Mouse (Mus musculus): ENCODE measurements around the gene Tnip3. TPM values are rescaled to one million over a fixed set of nuclear protein-coding genes. Genes with fewer than 3 reads are reported as not detected.

The Tnip3 gene
- polyA plus RNA-seq, 1 experiment from 2014 or later = 2.3 TPM

DNA sequence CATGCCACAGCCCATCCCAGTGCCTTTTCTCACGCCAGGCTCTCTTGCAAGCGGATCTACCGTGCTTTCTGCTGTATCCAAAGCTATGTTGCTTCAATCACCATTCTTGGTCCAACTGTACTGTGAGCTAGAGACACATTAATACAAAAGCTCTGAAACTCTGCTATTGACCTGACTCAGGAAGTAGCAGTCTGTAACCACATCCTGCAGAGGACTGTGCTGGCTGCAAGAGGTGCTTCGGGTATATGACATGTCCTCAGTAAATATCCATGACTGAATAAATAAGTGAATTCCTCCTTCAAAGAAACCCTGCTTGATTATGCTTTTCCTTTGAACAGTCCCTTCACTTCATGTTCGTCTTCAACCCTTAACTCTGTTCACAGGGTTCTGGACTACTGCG lies 122.6 kb downstream of the Tnip3 start:
- 67% methylated on average over 6 of the region's 6 CpGs for WGBS
- Histone ChIP-seq H3K9ac (replicated peaks; ENCODE audit: low read depth) (no peak overlapping the region), H3K27me3 (replicated peaks; ENCODE audit: insufficient read depth, low read length) (no peaks in the 10 kb centered on the region), H3K36me3 (ENCODE audit: insufficient read depth, low read length) (no peaks in the 10 kb centered on the region), H3K27ac (ENCODE audit: low read length) (no peak overlapping the region), H3K9me3 (ENCODE audit: low read length) (no peaks in the 10 kb centered on the region), H3K4me3 (ENCODE audit: low read depth, low read length) (no peak overlapping the region), H3K4me2 (replicated peaks; ENCODE audit: low read depth, low read length) (no peak overlapping the region), H3K4me1 (ENCODE audit: insufficient read depth, low read depth, low read length) (no peaks in the 10 kb centered on the region)
- no peak for ATAC-seq
- no peak for DNase-seq (ENCODE audit: low spot score)
- TF ChIP-seq CTCF (IDR thresholded peaks at IDR 0.05) (no peak), EP300 (IDR thresholded peaks at IDR 0.05) (no peak)

- TF ChIP-seq CTCF (IDR thresholded peaks at IDR 0.05) (peak; percentile 66), EP300 (IDR thresholded peaks at IDR 0.05) (no peak)
- Histone ChIP-seq H3K36me3 (ENCODE audit: insufficient read depth, low read length) (no peaks in the 10 kb centered on the region), H3K4me1 (ENCODE audit: insufficient read depth, low read depth, low read length) (no peaks in the 10 kb centered on the region), H3K4me2 (replicated peaks; ENCODE audit: low read depth, low read length) (no peak overlapping the region), H3K27me3 (replicated peaks; ENCODE audit: insufficient read depth, low read length) (no peaks in the 10 kb centered on the region), H3K4me3 (ENCODE audit: low read depth, low read length) (no peak overlapping the region), H3K9me3 (ENCODE audit: low read length) (no peaks in the 10 kb centered on the region), H3K9ac (replicated peaks; ENCODE audit: low read depth) (no peak overlapping the region), H3K27ac (ENCODE audit: low read length) (no peak overlapping the region)
- ATAC-seq (no peak), DNase-seq (ENCODE audit: low spot score) (peak; percentile 80)
- 12% methylated on average over 4 of the region's 4 CpGs for WGBS
Observed at GRCm38 (mm10) chr6:65651376-65651775, 126.3 kb downstream of the Tnip3 start.

- Histone ChIP-seq H3K27me3 (replicated peaks; ENCODE audit: insufficient read depth, low read length) (no peaks in the 10 kb centered on the region), H3K27ac (ENCODE audit: low read length) (no peak overlapping the region), H3K9me3 (ENCODE audit: low read length) (no peaks in the 10 kb centered on the region), H3K9ac (replicated peaks; ENCODE audit: low read depth) (no peak overlapping the region), H3K4me3 (ENCODE audit: low read depth, low read length) (no peak overlapping the region), H3K36me3 (ENCODE audit: insufficient read depth, low read length) (no peaks in the 10 kb centered on the region), H3K4me1 (ENCODE audit: insufficient read depth, low read depth, low read length) (no peaks in the 10 kb centered on the region), H3K4me2 (replicated peaks; ENCODE audit: low read depth, low read length) (no peak overlapping the region)
- DNase-seq (ENCODE audit: low spot score) (no peak), ATAC-seq (no peak)
- WGBS = 72% methylated on average over 4 of the region's 4 CpGs
- no peak for TF ChIP-seq EP300 (IDR thresholded peaks at IDR 0.05)
- no peak for TF ChIP-seq CTCF (IDR thresholded peaks at IDR 0.05)
Observed at GRCm38 (mm10) chr6:65661272-65661671, 136.2 kb downstream of the Tnip3 start.

DNA sequence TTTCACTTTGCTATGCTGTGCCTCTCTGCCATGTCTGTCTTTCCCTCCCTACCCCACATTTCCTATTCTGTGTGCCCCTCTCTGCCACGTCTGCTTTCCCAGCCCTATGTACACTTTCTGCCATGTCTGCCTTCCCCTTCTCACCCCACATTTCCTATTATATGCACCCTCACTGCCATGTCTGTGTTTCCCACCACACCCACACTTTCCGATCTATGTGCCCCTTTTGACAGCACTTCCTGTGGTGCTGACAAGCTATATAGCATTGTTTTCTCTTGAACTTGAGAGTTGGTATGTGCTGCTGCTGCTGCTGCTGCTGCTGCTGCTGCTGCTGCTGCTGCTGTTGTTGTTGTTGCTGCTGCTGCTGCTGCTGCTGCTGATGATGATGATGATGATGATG lies 136.9 kb downstream of the Tnip3 start:
- WGBS = 31% methylated on average over 2 of the region's 2 CpGs
- no peak overlapping the region for H3K27ac ChIP-seq (ENCODE audit: low read length)
- no peak for ATAC-seq

GRCm38 (mm10) chr6:65663990-65664389 lies 138.9 kb downstream of the Tnip3 start:
- WGBS = 48% methylated on average over 6 of the region's 6 CpGs
- Histone ChIP-seq H3K9me3 (ENCODE audit: low read length) (no peaks in the 10 kb centered on the region), H3K27me3 (replicated peaks; ENCODE audit: insufficient read depth, low read length) (no peaks in the 10 kb centered on the region), H3K9ac (replicated peaks; ENCODE audit: low read depth) (no peak overlapping the region), H3K4me1 (ENCODE audit: insufficient read depth, low read depth, low read length) (no peaks in the 10 kb centered on the region), H3K36me3 (ENCODE audit: insufficient read depth, low read length) (no peaks in the 10 kb centered on the region), H3K4me3 (ENCODE audit: low read depth, low read length) (no peak overlapping the region), H3K4me2 (replicated peaks; ENCODE audit: low read depth, low read length) (no peak overlapping the region), H3K27ac (ENCODE audit: low read length) (no peak overlapping the region)
- ATAC-seq (no peak), DNase-seq (ENCODE audit: low spot score) (no peak)
- no peak for TF ChIP-seq EP300 (IDR thresholded peaks at IDR 0.05)
- TF ChIP-seq CTCF (IDR thresholded peaks at IDR 0.05) = no peak

More for the DNA sequence above, 136.9 kb downstream of the Tnip3 start:
- no peaks in the 10 kb centered on the region for H3K36me3 ChIP-seq (ENCODE audit: insufficient read depth, low read length)
- no peaks in the 10 kb centered on the region for H3K4me1 ChIP-seq (ENCODE audit: insufficient read depth, low read depth, low read length)
- no peak overlapping the region for H3K4me3 ChIP-seq (ENCODE audit: low read depth, low read length)
- DNase-seq (ENCODE audit: low spot score) = no peak
- H3K9me3 ChIP-seq (ENCODE audit: low read length) = no peaks in the 10 kb centered on the region
- TF ChIP-seq EP300 (IDR thresholded peaks at IDR 0.05) (no peak), CTCF (IDR thresholded peaks at IDR 0.05) (no peak)
- H3K27me3 ChIP-seq (replicated peaks; ENCODE audit: insufficient read depth, low read length) = no peaks in the 10 kb centered on the region
- H3K9ac ChIP-seq (replicated peaks; ENCODE audit: low read depth) = no peak overlapping the region
- H3K4me2 ChIP-seq (replicated peaks; ENCODE audit: low read depth, low read length) = no peak overlapping the region

- H3K9me3 ChIP-seq (ENCODE audit: low read length) = no peaks in the 10 kb centered on the region
- H3K36me3 ChIP-seq (ENCODE audit: insufficient read depth, low read length) = no peaks in the 10 kb centered on the region
- H3K9ac ChIP-seq (replicated peaks; ENCODE audit: low read depth) = no peak overlapping the region
- no peak overlapping the region for H3K4me3 ChIP-seq (ENCODE audit: low read depth, low read length)
- H3K4me2 ChIP-seq (replicated peaks; ENCODE audit: low read depth, low read length) = no peak overlapping the region
- H3K27ac ChIP-seq (ENCODE audit: low read length) = no peak overlapping the region
- H3K4me1 ChIP-seq (ENCODE audit: insufficient read depth, low read depth, low read length) = no peaks in the 10 kb centered on the region
- DNase-seq (ENCODE audit: low spot score) = no peak
- no peaks in the 10 kb centered on the region for H3K27me3 ChIP-seq (replicated peaks; ENCODE audit: insufficient read depth, low read length)
- 87% methylated on average over 3 of the region's 3 CpGs for WGBS
- TF ChIP-seq CTCF (IDR thresholded peaks at IDR 0.05) = no peak
- no peak for TF ChIP-seq EP300 (IDR thresholded peaks at IDR 0.05)
- ATAC-seq = no peak
Observed at GRCm38 (mm10) chr6:65666295-65666694, 141.2 kb downstream of the Tnip3 start.

DNA sequence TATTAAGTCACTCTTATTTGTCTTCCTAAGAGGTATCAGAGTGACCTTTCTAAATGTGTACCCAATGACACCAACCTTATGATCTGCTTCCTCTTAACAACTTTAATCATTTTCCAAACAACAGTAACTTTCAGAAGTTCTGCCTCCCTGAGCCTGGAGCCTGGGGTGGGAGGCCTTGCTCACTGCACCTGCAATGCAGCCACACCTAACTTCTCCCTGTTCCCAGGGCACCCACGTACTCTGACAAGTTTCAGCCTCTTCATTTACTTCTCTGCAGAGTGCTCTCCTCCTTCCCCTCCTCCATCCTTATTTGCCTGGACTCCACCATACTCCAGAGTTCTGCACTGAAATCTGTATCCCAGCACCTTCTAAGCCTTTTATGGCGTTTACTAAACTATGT lies 144.9 kb downstream of the Tnip3 start:
- no peaks in the 10 kb centered on the region for H3K36me3 ChIP-seq (ENCODE audit: insufficient read depth, low read length)
- no peak overlapping the region for H3K9ac ChIP-seq (replicated peaks; ENCODE audit: low read depth)
- WGBS = 49% methylated on average over 2 of the region's 2 CpGs
- H3K4me1 ChIP-seq (ENCODE audit: insufficient read depth, low read depth, low read length) = no peaks in the 10 kb centered on the region
- no peak for TF ChIP-seq EP300 (IDR thresholded peaks at IDR 0.05)
- TF ChIP-seq CTCF (IDR thresholded peaks at IDR 0.05) = no peak
- no peak overlapping the region for H3K4me3 ChIP-seq (ENCODE audit: low read depth, low read length)
- DNase-seq (ENCODE audit: low spot score) (peak; percentile 49), ATAC-seq (peak; percentile 39)
- H3K4me2 ChIP-seq (replicated peaks; ENCODE audit: low read depth, low read length) = no peak overlapping the region
- no peak overlapping the region for H3K27ac ChIP-seq (ENCODE audit: low read length)
- no peaks in the 10 kb centered on the region for H3K27me3 ChIP-seq (replicated peaks; ENCODE audit: insufficient read depth, low read length)
- H3K9me3 ChIP-seq (ENCODE audit: low read length) = no peaks in the 10 kb centered on the region
